Mouse (Mus musculus): Measurements from ENCODE around the gene Trim29. TPM values are rescaled to one million over a fixed set of nuclear protein-coding genes. Genes with fewer than 3 reads are reported as not detected.

The Trim29 gene
- 37.1 and 43.5 TPM in 2 replicates for polyA plus RNA-seq (2014; fragmentation: Nextera tagmentation; extraction: Ambion mirVana)

- H3K4me1 ChIP-seq (ENCODE audit: control insufficient read depth, insufficient read depth, low read length): no peaks in the 10 kb centered on the region
- 57% methylated on average over 12 of the region's 12 CpGs for WGBS
- no peaks in the 10 kb centered on the region for H3K27me3 ChIP-seq (replicated peaks; ENCODE audit: control insufficient read depth, insufficient read depth, low read length)
- no peaks in the 10 kb centered on the region for H3K9me3 ChIP-seq (ENCODE audit: control insufficient read depth, low read length)
- peak; percentile 47 for DNase-seq (ENCODE audit: low spot score)
- peak within 1 kb of the TSS; percentile 28 for H3K4me3 ChIP-seq (ENCODE audit: low read depth, low read length)
- H3K9ac ChIP-seq (ENCODE audit: low read depth, low read length): peak within 1 kb of the TSS; percentile 38; the same call in 1 of the 2 replicates
- peak within 1 kb of the TSS; percentile 35 for H3K4me2 ChIP-seq (ENCODE audit: low read depth, low read length)
- peak; percentile 69 for ATAC-seq (ENCODE audit: low read depth)
- H3K27ac ChIP-seq (replicated peaks; ENCODE audit: low read depth, low read length): no peak within 1 kb of the TSS; the same call in 1 of the 2 replicates
- no peaks in the 10 kb centered on the region for H3K36me3 ChIP-seq (ENCODE audit: control insufficient read depth, insufficient read depth, low read length)
Observed at GRCm38 (mm10) chr9:43310538-43310937, at the start of gene Trim29. Gene Trim29 (plus strand): TSS chr9:43310848.

DNA sequence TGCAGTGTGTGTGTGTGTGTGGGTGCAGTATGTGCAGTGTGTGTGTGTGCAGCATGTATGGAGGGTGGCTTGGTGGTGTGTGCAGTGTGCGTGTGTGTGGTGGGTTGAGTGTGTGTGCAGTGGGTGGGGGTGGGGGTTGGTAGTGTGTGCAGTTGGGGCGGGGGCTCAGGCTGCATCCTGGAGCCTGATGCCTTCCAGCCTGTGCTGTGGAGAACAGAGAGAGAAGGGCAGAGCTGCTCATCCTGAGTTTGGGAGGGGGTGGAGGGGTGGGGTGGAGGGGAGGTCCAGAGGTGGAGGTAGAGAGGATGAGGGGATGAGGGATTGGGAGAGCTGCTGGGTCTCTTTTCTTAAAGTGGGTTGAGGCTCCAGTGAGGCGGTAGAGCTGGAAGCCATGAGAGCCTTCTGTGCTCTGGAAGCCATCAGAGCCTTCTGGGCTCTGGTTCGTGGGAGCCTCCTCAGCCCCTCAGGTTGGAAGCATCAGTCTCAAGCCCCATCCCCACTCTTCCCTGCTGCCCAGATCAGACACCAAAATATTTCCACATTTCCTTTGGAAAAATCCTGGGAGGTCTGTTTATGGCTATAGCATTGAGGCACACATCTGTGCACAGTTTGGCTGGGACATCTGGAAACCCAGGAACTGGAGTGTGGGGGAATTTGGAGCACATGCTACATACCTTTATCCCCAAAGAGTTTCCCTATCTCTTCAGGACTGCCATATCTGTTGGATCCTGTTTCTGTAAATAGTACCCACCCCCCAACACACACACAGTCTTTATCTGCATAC lies 49.3 kb upstream of the Trim29 start:
- H3K27ac ChIP-seq (replicated peaks; ENCODE audit: low read depth, low read length): peak overlapping the region; percentile 95
- ATAC-seq (ENCODE audit: low read depth) (peak; percentile 77), DNase-seq (ENCODE audit: low spot score) (peak; percentile 93)
- H3K4me2 ChIP-seq (ENCODE audit: low read depth, low read length): peak overlapping the region; percentile 10; the same call in 1 of the 2 replicates
- 15% methylated on average over 2 of the region's 4 CpGs for WGBS
- H3K36me3 ChIP-seq (ENCODE audit: control insufficient read depth, insufficient read depth, low read length): no peaks in the 10 kb centered on the region
- no peaks in the 10 kb centered on the region for H3K9me3 ChIP-seq (ENCODE audit: control insufficient read depth, low read length)
- H3K9ac ChIP-seq (ENCODE audit: low read depth, low read length): no peak overlapping the region; the same call in 1 of the 2 replicates
- no peaks in the 10 kb centered on the region for H3K27me3 ChIP-seq (replicated peaks; ENCODE audit: control insufficient read depth, insufficient read depth, low read length)
- peaks cover 52% of the 10 kb centered on the region for H3K4me1 ChIP-seq (ENCODE audit: control insufficient read depth, insufficient read depth, low read length)
- H3K4me3 ChIP-seq (ENCODE audit: low read depth, low read length): no peak overlapping the region

- H3K27me3 ChIP-seq (replicated peaks; ENCODE audit: control insufficient read depth, insufficient read depth, low read length): no peaks in the 10 kb centered on the region
- H3K4me3 ChIP-seq (ENCODE audit: low read depth, low read length): no peak overlapping the region
- H3K27ac ChIP-seq (replicated peaks; ENCODE audit: low read depth, low read length): peak overlapping the region; percentile 95
- H3K36me3 ChIP-seq (ENCODE audit: control insufficient read depth, insufficient read depth, low read length): no peaks in the 10 kb centered on the region
- 28% methylated on average over 2 of the region's 2 CpGs for WGBS
- DNase-seq (ENCODE audit: low spot score): no peak
- H3K9ac ChIP-seq (ENCODE audit: low read depth, low read length): no peak overlapping the region
- H3K4me2 ChIP-seq (ENCODE audit: low read depth, low read length): no peak overlapping the region
- H3K9me3 ChIP-seq (ENCODE audit: control insufficient read depth, low read length): no peaks in the 10 kb centered on the region
- H3K4me1 ChIP-seq (ENCODE audit: control insufficient read depth, insufficient read depth, low read length): peaks cover 52% of the 10 kb centered on the region
- 0 out of 2 replicates have a peak, but pooled peaks have one; percentile 5 for ATAC-seq (ENCODE audit: low read depth)
Observed at GRCm38 (mm10) chr9:43261941-43262340, 48.7 kb upstream of the Trim29 start.

GRCm38 (mm10) chr9:43262390-43262789 lies 48.3 kb upstream of the Trim29 start:
- WGBS: 22% methylated on average over 4 of the region's 4 CpGs
- Histone ChIP-seq H3K9me3 (ENCODE audit: control insufficient read depth, low read length) (no peaks in the 10 kb centered on the region), H3K27ac (replicated peaks; ENCODE audit: low read depth, low read length) (peak overlapping the region; percentile 95), H3K9ac (ENCODE audit: low read depth, low read length) (no peak overlapping the region), H3K4me2 (ENCODE audit: low read depth, low read length) (0 out of 2 replicates have a peak overlapping the region, but pooled peaks have one; percentile 4), H3K36me3 (ENCODE audit: control insufficient read depth, insufficient read depth, low read length) (no peaks in the 10 kb centered on the region), H3K4me3 (ENCODE audit: low read depth, low read length) (no peak overlapping the region), H3K4me1 (ENCODE audit: control insufficient read depth, insufficient read depth, low read length) (peaks cover 52% of the 10 kb centered on the region), H3K27me3 (replicated peaks; ENCODE audit: control insufficient read depth, insufficient read depth, low read length) (no peaks in the 10 kb centered on the region)
- DNase-seq (ENCODE audit: low spot score) (peak; percentile 76), ATAC-seq (ENCODE audit: low read depth) (peak; percentile 20; the same call in 1 of the 2 replicates)

GRCm38 (mm10) chr9:43262811-43263550 lies 47.7 kb upstream of the Trim29 start:
- Histone ChIP-seq H3K9me3 (ENCODE audit: control insufficient read depth, low read length) (no peaks in the 10 kb centered on the region), H3K27me3 (replicated peaks; ENCODE audit: control insufficient read depth, insufficient read depth, low read length) (no peaks in the 10 kb centered on the region), H3K27ac (replicated peaks; ENCODE audit: low read depth, low read length) (peak overlapping the region; percentile 95), H3K36me3 (ENCODE audit: control insufficient read depth, insufficient read depth, low read length) (no peaks in the 10 kb centered on the region), H3K4me1 (ENCODE audit: control insufficient read depth, insufficient read depth, low read length) (peaks cover 48% of the 10 kb centered on the region), H3K4me3 (ENCODE audit: low read depth, low read length) (no peak overlapping the region), H3K9ac (ENCODE audit: low read depth, low read length) (0 out of 2 replicates have a peak overlapping the region, but pooled peaks have one; percentile 8), H3K4me2 (ENCODE audit: low read depth, low read length) (0 out of 2 replicates have a peak overlapping the region, but pooled peaks have one; percentile 4)
- 29% methylated on average over 9 of the region's 9 CpGs for whole genome bisulfite sequencing
- peak; percentile 72 for DNase-seq (ENCODE audit: low spot score)
- ATAC-seq (ENCODE audit: low read depth): peak; percentile 17; the same call in 1 of the 2 replicates

- H3K27me3 ChIP-seq (replicated peaks; ENCODE audit: control insufficient read depth, insufficient read depth, low read length): no peaks in the 10 kb centered on the region
- 0 out of 2 replicates have a peak, but pooled peaks have one; percentile 26 for ATAC-seq (ENCODE audit: low read depth)
- H3K9ac ChIP-seq (ENCODE audit: low read depth, low read length): no peak overlapping the region; the same call in 1 of the 2 replicates
- H3K9me3 ChIP-seq (ENCODE audit: control insufficient read depth, low read length): peaks cover 4% of the 10 kb centered on the region
- DNase-seq (ENCODE audit: low spot score): peak; percentile 77
- peak overlapping the region; percentile 95 for H3K27ac ChIP-seq (replicated peaks; ENCODE audit: low read depth, low read length)
- H3K4me1 ChIP-seq (ENCODE audit: control insufficient read depth, insufficient read depth, low read length): peaks cover 47% of the 10 kb centered on the region
- WGBS: 21% methylated on average over 11 of the region's 11 CpGs
- no peak overlapping the region for H3K4me2 ChIP-seq (ENCODE audit: low read depth, low read length)
- no peak overlapping the region for H3K4me3 ChIP-seq (ENCODE audit: low read depth, low read length)
- H3K36me3 ChIP-seq (ENCODE audit: control insufficient read depth, insufficient read depth, low read length): no peaks in the 10 kb centered on the region
Observed at GRCm38 (mm10) chr9:43263946-43264451, 46.6 kb upstream of the Trim29 start.

GRCm38 (mm10) chr9:43265194-43265593 lies 45.5 kb upstream of the Trim29 start:
- Histone ChIP-seq H3K4me1 (ENCODE audit: control insufficient read depth, insufficient read depth, low read length) (peaks cover 48% of the 10 kb centered on the region), H3K9me3 (ENCODE audit: control insufficient read depth, low read length) (peaks cover 4% of the 10 kb centered on the region), H3K36me3 (ENCODE audit: control insufficient read depth, insufficient read depth, low read length) (no peaks in the 10 kb centered on the region), H3K4me2 (ENCODE audit: low read depth, low read length) (no peak overlapping the region), H3K27ac (replicated peaks; ENCODE audit: low read depth, low read length) (peak overlapping the region; percentile 54), H3K4me3 (ENCODE audit: low read depth, low read length) (no peak overlapping the region), H3K9ac (ENCODE audit: low read depth, low read length) (no peak overlapping the region), H3K27me3 (replicated peaks; ENCODE audit: control insufficient read depth, insufficient read depth, low read length) (peaks cover 9% of the 10 kb centered on the region; the same call in 1 of the 2 replicates)
- WGBS: 44% methylated on average over 9 of the region's 9 CpGs
- DNase-seq (ENCODE audit: low spot score) (no peak), ATAC-seq (ENCODE audit: low read depth) (no peak)

DNA sequence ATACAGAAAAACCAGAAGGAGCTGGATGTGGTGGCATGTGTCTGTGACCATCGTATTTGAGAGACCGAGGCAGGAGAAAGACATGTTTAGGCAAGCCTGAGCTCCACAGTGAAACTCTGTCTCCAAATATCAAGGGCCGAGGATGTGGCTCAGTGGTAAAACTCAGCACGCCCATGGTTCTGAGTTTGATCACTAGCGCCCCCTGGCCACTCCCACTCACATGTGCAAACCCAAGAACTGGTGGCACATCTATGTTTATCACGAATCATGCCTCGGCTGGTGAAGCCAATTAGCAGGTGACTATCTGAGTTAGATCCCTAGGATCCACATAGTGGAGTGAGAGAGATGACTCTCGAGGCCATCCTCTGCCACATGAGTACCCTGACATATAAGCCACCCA lies 43.3 kb upstream of the Trim29 start:
- Histone ChIP-seq H3K36me3 (ENCODE audit: control insufficient read depth, insufficient read depth, low read length) (no peaks in the 10 kb centered on the region), H3K27ac (replicated peaks; ENCODE audit: low read depth, low read length) (no peak overlapping the region), H3K4me2 (ENCODE audit: low read depth, low read length) (no peak overlapping the region), H3K9ac (ENCODE audit: low read depth, low read length) (no peak overlapping the region), H3K9me3 (ENCODE audit: control insufficient read depth, low read length) (peaks cover 4% of the 10 kb centered on the region), H3K4me3 (ENCODE audit: low read depth, low read length) (no peak overlapping the region), H3K27me3 (replicated peaks; ENCODE audit: control insufficient read depth, insufficient read depth, low read length) (peaks cover 27% of the 10 kb centered on the region), H3K4me1 (ENCODE audit: control insufficient read depth, insufficient read depth, low read length) (peaks cover 38% of the 10 kb centered on the region)
- ATAC-seq (ENCODE audit: low read depth): no peak
- no peak for DNase-seq (ENCODE audit: low spot score)
- 72% methylated on average over 8 of the region's 8 CpGs for WGBS
